Mouse (Mus musculus) heart, postnatal 0 days (tissue): Measurements from ENCODE around the gene Trdn.

Source experiments
- CTCF ChIP-seq: IDR thresholded peaks from 2 replicates; pipeline ENCODE4 v1.5.1; 2016; ENCODE audit warnings: antibody characterized with exemption, control low read depth, low read depth
- EP300 ChIP-seq: IDR thresholded peaks from 2 replicates; pipeline ENCODE4 v1.6.1; 2016; ENCODE audit warnings: antibody characterized with exemption, low read depth

GRCm38 (mm10) chr10:33366521-33366920 lies 286.2 kb downstream of the Trdn start:
- no peak for TF ChIP-seq CTCF
- TF ChIP-seq EP300, result no peak
